In the genomic region with DNA sequence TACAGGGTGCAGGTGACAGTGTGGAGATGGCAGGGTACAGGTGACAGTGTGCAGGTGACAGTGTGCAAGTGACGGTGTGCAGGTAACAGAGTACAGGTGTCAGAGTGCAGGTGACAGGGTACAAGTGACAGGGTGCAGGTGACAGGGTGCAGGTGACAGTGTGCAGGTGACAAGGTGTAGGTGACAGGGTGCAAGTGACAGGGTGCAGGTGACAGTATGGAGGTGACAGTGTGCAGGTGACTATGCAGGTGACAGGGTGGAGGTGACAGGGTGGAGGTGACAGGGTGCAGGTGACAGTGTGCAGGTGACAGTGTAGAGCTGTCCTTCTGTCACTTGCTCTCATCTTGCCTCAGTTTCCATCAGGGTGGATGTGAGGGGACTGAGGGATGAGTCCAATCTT, we compare ENCODE assay signal across 24 mouse cellular contexts. TPM values are rescaled to one million over a fixed set of nuclear protein-coding genes. Genes with fewer than 3 reads are reported as not detected.
DNase-seq lines count a peak whose midpoint lies in the region; ATAC-seq lines count a peak whose summit lies in the region.
"Had no signal": no experiment of that assay in that cellular context is flagged by ENCODE, and none has a peak within 500 bp of the region (broad histone marks: within the 10 kb centered on the region; RNA-seq: fewer than 3 reads in every experiment).

No protein-coding gene starts in this region.

- H3K4me1 ChIP-seq in lung, embryonic 16.5 days (replicated peaks; ENCODE audit: control insufficient read depth, insufficient read depth, low read length), result peaks cover 4% of the 10 kb centered on the region; the same call in 1 of the 2 replicates

- H3K9me3 ChIP-seq in lung, embryonic 16.5 days (ENCODE audit: control insufficient read depth, low read length), result no peaks in the 10 kb centered on the region
- H3K9me3 ChIP-seq: embryonic facial prominence, embryonic 15.5 days; forebrain, embryonic 12.5 days; liver, embryonic 12.5 days; midbrain, embryonic 10.5 days; stomach, embryonic 15.5 days had no signal

- no peak overlapping the region for H3K4me3 ChIP-seq in lung, embryonic 16.5 days (ENCODE audit: low read length)
- H3K4me3 ChIP-seq: embryonic facial prominence, embryonic 15.5 days; forebrain, embryonic 12.5 days; liver, embryonic 12.5 days; midbrain, embryonic 10.5 days; stomach, embryonic 15.5 days had no signal

- H3K27me3 ChIP-seq in lung, embryonic 16.5 days (ENCODE audit: control insufficient read depth, insufficient read depth, low read depth, low read length), result no peaks in the 10 kb centered on the region
- H3K27me3 ChIP-seq: embryonic facial prominence, embryonic 15.5 days; liver, embryonic 12.5 days; stomach, embryonic 15.5 days had no signal

- H3K36me3 ChIP-seq in lung, embryonic 16.5 days (ENCODE audit: control insufficient read depth, insufficient read depth, low read length), result no peaks in the 10 kb centered on the region
- H3K36me3 ChIP-seq: embryonic facial prominence, embryonic 15.5 days; forebrain, embryonic 12.5 days; liver, embryonic 12.5 days; midbrain, embryonic 10.5 days; stomach, embryonic 15.5 days had no signal

- peak; percentile 36; the same call in 1 of the 2 replicates for ATAC-seq in lung, embryonic 16.5 days (ENCODE audit: low read depth)
- ATAC-seq: CD4-positive, CD25-positive, alpha-beta regulatory T cell, adult 4 months; intestine, embryonic 16.5 days; liver, embryonic 12.5 days; liver, postnatal 0 days; lung, postnatal 0 days had no signal

- no peak overlapping the region for H3K27ac ChIP-seq in lung, embryonic 16.5 days (ENCODE audit: low read length)
- H3K27ac ChIP-seq: embryonic facial prominence, embryonic 15.5 days; forebrain, embryonic 12.5 days; kidney, postnatal 0 days; liver, embryonic 12.5 days; macrophage; midbrain, embryonic 10.5 days; stomach, embryonic 15.5 days had no signal

- H3K9ac ChIP-seq in lung, embryonic 16.5 days (ENCODE audit: low read length), result no peak overlapping the region
- H3K9ac ChIP-seq: embryonic facial prominence, embryonic 15.5 days; forebrain, embryonic 12.5 days; liver, embryonic 12.5 days; liver, postnatal 0 days; stomach, embryonic 15.5 days had no signal

- 63% methylated on average over 1 of the region's 1 CpGs for WGBS in lung, embryonic 16.5 days

- DNase-seq in heart, adult 11 months, result peak; percentile 83
- DNase-seq in heart, postnatal 4 days, result no peak
- no peak for DNase-seq in lung, postnatal 36 days
- DNase-seq in testis, postnatal 10 days (ENCODE audit: low spot score), result peak; percentile 6
- no peak for DNase-seq in testis, postnatal 14 days (ENCODE audit: low spot score)
- no peak for DNase-seq in layer of hippocampus, postnatal 36 days
- DNase-seq: adrenal gland, postnatal 25 days; cerebellum, adult 11-12 months; cerebellum, adult 9-11 months; embryo, embryonic 11 days; kidney, adult 8-10 months; kidney, postnatal 4 days; liver, postnatal 0 days had no signal

- H3K4me2 ChIP-seq in lung, embryonic 16.5 days (ENCODE audit: low read depth, low read length), result no peak overlapping the region
- H3K4me2 ChIP-seq: embryonic facial prominence, embryonic 15.5 days; forebrain, embryonic 12.5 days; liver, embryonic 12.5 days; stomach, embryonic 15.5 days had no signal

RNA-seq across cellular contexts. Expression of gene Sypl, which starts 57.9 kb away (rescaled TPM):
- 10 to 100 TPM; 83.3 to 87.0 TPM for total RNA-seq in heart, postnatal 4 days (2021)
- polyA plus RNA-seq in lung, embryonic 16.5 days (2015; fragmentation: Nextera tagmentation; extraction: Ambion mirVana), result 181 and 182 TPM in 2 replicates
- 10 to 100 TPM; 42.3 to 43.2 TPM for total RNA-seq in layer of hippocampus, postnatal 36 days (2021)

Comparison
In these comparisons a context has a peak if more than half of its experiments do, and no peak if none do; other contexts are left out.
1. DNase-seq: peak in heart, adult 11 months (single experiment) and testis, postnatal 10 days (single experiment); none in heart, postnatal 4 days (single experiment), lung, postnatal 36 days (single experiment), testis, postnatal 14 days (single experiment) and layer of hippocampus, postnatal 36 days (0 of 2).